Mouse (Mus musculus): ENCODE results near the gene Itga1. TPM values are rescaled to one million over a fixed set of nuclear protein-coding genes. Genes with fewer than 3 reads are reported as not detected.

Itga1 gene
- polyA plus RNA-seq, 1 experiment = 3.3 TPM

DNA sequence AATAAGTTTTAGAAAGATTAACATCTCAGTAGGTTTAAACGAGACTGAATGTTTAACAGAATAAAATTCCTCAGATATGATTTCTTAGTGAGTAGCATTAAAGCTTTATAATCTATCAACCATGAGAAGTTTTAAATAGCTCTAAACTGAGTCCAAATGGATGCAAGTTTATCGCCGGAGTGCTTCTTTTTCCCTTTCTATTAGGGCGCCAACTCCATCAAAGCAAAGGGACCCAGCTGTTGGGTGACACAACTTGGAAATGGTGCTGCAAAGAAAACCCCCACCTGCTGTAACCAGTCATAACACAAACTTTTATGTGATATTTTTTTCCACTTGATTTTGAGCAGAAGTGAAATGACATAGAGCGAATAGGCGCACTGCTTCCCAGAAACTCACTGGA lies 29.4 kb downstream of the Itga1 start:
- no peak overlapping the region for H3K27ac ChIP-seq (ENCODE audit: insufficient read depth, low read length)
- H3K4me3 ChIP-seq (ENCODE audit: insufficient read depth, low read length) = no peak overlapping the region
- no peaks in the 10 kb centered on the region for H3K4me1 ChIP-seq (ENCODE audit: control insufficient read depth, insufficient read depth, low read length)
- TF ChIP-seq POLR2A (IDR thresholded peaks at IDR 0.05; ENCODE audit: extremely low read depth, insufficient read depth, low read length) = no peak
- TF ChIP-seq CTCF (IDR thresholded peaks at IDR 0.05; ENCODE audit: extremely low read depth, insufficient read depth, low read length) = no peak

DNA sequence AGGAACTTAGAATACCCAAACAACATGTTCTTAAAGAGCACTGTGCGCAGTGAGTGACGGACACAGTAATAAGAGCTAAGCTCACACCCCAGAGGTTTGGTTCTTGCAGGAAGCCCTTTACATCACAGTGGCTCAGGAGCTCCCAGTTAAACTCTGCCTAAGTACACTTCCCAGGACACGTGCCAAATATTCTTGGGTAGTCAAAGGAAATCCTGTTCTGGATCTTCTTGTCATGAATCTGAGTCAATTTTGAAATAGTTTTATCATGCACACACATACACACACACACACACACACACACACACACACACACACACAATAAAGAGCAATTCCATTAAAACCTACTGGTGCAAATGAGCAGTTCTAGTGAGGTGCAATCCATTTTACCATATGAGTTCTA lies 30.3 kb downstream of the Itga1 start:
- H3K4me3 ChIP-seq (ENCODE audit: insufficient read depth, low read length) = no peak overlapping the region
- H3K4me1 ChIP-seq (ENCODE audit: control insufficient read depth, insufficient read depth, low read length) = no peaks in the 10 kb centered on the region
- no peak for TF ChIP-seq CTCF (IDR thresholded peaks at IDR 0.05; ENCODE audit: extremely low read depth, insufficient read depth, low read length)
- no peak for TF ChIP-seq POLR2A (IDR thresholded peaks at IDR 0.05; ENCODE audit: extremely low read depth, insufficient read depth, low read length)
- no peak overlapping the region for H3K27ac ChIP-seq (ENCODE audit: insufficient read depth, low read length)

DNA sequence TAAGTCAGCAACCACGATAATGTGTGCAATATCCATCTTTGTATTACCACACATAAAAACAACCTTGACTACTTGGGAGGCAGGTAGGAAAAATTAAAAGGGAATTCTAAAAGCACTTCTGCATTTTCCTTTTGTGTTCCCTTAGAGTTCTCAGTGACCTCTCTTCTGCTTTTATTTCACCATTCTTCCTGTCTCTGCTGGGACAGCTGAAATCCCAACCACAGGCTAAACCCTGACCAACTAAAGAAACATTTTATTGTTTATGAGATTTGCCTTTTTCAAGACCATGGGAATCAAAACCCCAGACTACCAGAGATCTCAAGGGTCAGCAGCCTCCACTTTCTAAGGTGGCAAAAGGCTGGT lies 33.8 kb downstream of the Itga1 start:
- TF ChIP-seq CTCF (IDR thresholded peaks at IDR 0.05; ENCODE audit: extremely low read depth, insufficient read depth, low read length) (no peak), POLR2A (IDR thresholded peaks at IDR 0.05; ENCODE audit: extremely low read depth, insufficient read depth, low read length) (no peak)
- no peaks in the 10 kb centered on the region for H3K4me1 ChIP-seq (ENCODE audit: control insufficient read depth, insufficient read depth, low read length)
- H3K27ac ChIP-seq (ENCODE audit: insufficient read depth, low read length) = no peak overlapping the region
- no peak overlapping the region for H3K4me3 ChIP-seq (ENCODE audit: insufficient read depth, low read length)

DNA sequence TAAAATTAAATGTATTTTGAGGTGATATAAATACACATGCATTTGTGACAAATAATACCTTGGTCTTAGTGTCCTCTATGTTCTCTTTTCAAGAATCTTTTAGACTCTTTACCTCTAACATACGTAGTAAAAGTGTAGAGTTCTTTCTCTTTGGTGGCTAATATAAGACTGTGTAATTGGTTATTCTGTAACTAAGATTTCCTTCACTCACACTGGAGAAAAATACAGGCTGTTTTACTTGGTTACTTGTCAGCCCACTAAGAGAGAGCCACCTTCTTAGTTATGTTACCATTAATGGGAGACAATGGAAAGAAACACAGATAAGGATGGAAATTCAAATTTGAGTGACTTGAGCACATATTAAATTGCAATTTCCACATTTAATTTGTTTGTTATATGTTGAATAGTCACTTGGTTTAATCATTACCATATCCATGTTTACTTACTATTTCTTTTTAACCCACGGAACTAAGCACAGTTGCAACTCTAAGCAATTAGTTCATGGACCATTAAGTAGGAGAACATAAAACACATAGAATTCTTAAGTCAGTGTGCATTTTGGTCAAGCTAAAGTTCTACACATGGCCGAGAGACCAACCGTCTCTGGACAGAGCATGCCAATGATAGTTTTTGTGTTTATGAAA lies 34.3 kb downstream of the Itga1 start:
- H3K4me3 ChIP-seq (ENCODE audit: insufficient read depth, low read length) = no peak overlapping the region
- TF ChIP-seq CTCF (IDR thresholded peaks at IDR 0.05; ENCODE audit: extremely low read depth, insufficient read depth, low read length) (no peak), POLR2A (IDR thresholded peaks at IDR 0.05; ENCODE audit: extremely low read depth, insufficient read depth, low read length) (no peak)
- H3K4me1 ChIP-seq (ENCODE audit: control insufficient read depth, insufficient read depth, low read length) = no peaks in the 10 kb centered on the region
- no peak overlapping the region for H3K27ac ChIP-seq (ENCODE audit: insufficient read depth, low read length)

DNA sequence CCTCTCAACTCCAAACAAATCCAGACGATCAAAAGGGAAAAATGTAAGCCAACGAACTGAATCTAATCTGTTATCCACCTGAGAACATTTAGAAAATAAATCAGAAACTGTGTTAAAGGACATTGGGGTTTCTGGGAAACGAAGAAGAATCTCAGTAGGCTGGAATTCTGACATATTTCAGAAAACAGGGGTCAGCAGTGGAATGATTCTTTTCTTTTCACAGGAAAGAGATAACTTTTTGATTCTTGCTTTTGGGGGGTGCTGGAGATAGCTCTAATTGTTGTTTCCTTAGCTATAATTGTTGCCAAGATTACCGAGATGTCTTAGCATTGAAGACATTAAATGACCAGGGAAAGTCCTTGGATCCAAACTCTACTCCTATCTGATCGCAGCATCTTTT lies 44.2 kb downstream of the Itga1 start:
- Histone ChIP-seq H3K4me1 (ENCODE audit: control insufficient read depth, insufficient read depth, low read length) (no peaks in the 10 kb centered on the region), H3K27ac (ENCODE audit: insufficient read depth, low read length) (no peak overlapping the region), H3K4me3 (ENCODE audit: insufficient read depth, low read length) (no peak overlapping the region)
- TF ChIP-seq POLR2A (IDR thresholded peaks at IDR 0.05; ENCODE audit: extremely low read depth, insufficient read depth, low read length) = no peak
- no peak for TF ChIP-seq CTCF (IDR thresholded peaks at IDR 0.05; ENCODE audit: extremely low read depth, insufficient read depth, low read length)

DNA sequence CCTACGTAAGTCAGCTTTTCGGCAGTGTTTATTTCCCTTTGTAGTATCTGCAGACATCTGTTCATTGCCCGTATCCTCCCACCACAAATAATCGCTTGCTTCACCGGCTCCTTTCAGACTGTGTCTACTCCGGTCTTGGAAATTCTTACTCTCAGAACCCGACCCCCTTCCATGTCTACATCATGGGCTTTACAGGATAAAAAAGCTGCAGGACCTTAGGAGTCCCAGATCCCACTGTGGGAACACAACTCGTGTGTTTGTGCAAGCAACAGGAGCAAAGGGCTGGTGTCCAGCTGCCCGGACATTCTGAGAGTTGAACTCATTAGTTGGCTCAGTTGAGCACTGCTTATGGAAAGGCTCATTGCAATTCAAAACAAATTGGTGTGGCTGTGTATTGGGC lies 47.0 kb downstream of the Itga1 start:
- H3K4me1 ChIP-seq (ENCODE audit: control insufficient read depth, insufficient read depth, low read length) = peaks cover 2% of the 10 kb centered on the region; the same call in 1 of the 2 replicates
- no peak overlapping the region for H3K4me3 ChIP-seq (ENCODE audit: insufficient read depth, low read length)
- H3K27ac ChIP-seq (ENCODE audit: insufficient read depth, low read length) = no peak overlapping the region
- TF ChIP-seq CTCF (IDR thresholded peaks at IDR 0.05; ENCODE audit: extremely low read depth, insufficient read depth, low read length) = no peak
- TF ChIP-seq POLR2A (IDR thresholded peaks at IDR 0.05; ENCODE audit: extremely low read depth, insufficient read depth, low read length) = no peak

DNA sequence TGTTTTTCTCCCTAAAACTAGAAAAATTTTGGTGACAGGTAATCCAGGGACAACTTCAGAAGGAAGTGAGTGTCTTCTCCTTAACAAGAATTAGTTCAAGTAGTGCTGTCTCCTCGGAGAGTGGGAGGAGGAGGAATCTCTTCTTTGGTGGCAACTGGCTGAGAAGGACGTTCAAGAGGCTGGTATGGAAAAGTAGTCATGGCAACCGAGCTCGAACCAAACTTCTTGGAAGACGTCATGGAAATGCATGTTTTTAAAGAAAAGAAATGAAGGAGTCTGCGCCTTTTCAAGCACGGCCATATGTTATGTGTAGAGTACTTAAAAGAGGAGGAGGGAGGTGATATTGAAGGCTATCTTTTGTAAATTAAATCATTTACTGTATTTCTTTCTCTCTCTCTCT lies 49.2 kb downstream of the Itga1 start:
- H3K27ac ChIP-seq (ENCODE audit: insufficient read depth, low read length) = no peak overlapping the region
- peaks cover 2% of the 10 kb centered on the region; the same call in 1 of the 2 replicates for H3K4me1 ChIP-seq (ENCODE audit: control insufficient read depth, insufficient read depth, low read length)
- TF ChIP-seq CTCF (IDR thresholded peaks at IDR 0.05; ENCODE audit: extremely low read depth, insufficient read depth, low read length) = no peak
- TF ChIP-seq POLR2A (IDR thresholded peaks at IDR 0.05; ENCODE audit: extremely low read depth, insufficient read depth, low read length) = no peak
- H3K4me3 ChIP-seq (ENCODE audit: insufficient read depth, low read length) = no peak overlapping the region

DNA sequence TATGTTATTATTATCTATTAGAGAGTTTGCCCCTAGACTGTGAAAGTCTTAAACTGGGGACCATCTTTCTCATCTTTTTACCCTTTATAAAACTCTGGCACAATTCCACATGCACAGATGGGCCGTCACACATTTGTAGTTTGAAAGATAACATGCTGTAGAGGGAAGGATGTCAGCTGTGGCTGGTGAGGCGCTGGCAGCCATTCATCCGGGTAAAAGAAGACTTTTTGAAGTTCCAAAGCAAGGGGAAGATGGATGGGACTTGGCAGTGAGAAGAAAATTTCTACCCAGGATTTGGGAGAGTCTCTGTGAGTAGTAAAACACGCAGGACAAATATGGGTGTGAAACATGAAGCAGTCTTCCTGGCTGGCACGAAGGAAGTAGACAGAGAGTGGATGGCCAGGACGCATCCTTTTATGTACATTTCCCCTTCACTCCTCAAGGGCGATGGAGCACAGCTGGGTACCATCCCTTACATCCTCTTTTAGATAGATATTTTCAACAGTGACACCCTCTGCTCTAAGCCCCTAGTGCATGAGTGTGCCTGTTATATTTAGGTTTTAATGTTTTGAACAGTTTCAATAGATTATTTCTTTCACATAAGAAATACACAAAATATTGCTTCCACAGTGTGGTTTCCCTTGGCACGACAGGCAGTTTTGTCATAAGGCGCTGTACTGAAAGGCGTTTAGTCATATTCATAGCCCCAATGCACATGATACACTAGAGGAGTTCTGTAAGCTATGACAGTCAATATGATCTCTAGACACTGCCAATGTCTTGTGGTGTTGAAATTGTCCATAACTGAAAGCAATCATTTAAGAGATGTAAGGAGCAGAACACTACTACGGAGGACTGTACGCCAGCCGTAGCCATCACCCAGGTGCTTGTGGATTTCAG lies 50.9 kb downstream of the Itga1 start:
- Histone ChIP-seq H3K27ac (ENCODE audit: insufficient read depth, low read length) (no peak overlapping the region), H3K4me3 (ENCODE audit: insufficient read depth, low read length) (no peak overlapping the region), H3K4me1 (ENCODE audit: control insufficient read depth, insufficient read depth, low read length) (peaks cover 2% of the 10 kb centered on the region; the same call in 1 of the 2 replicates)
- no peak for TF ChIP-seq CTCF (IDR thresholded peaks at IDR 0.05; ENCODE audit: extremely low read depth, insufficient read depth, low read length)
- TF ChIP-seq POLR2A (IDR thresholded peaks at IDR 0.05; ENCODE audit: extremely low read depth, insufficient read depth, low read length) = no peak

DNA sequence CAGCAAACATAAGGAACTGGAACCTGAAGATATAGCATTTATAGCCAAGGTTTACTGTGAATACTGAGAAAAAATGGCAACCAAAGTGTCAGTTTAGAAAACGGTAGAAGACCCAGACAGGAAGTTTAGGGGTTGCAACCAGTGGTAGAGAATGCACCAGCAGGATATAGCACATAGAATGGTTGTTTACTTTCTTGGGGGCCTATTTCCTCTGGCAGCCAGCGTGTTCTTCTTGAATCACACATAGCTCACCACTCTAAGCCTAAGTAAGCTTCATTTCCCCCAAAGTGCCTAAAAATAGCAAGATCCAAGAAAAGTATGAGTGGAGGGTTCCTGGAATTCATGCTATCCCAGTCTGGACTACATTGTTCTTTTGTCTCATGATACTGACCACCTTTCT lies 59.1 kb downstream of the Itga1 start:
- Histone ChIP-seq H3K4me1 (ENCODE audit: control insufficient read depth, insufficient read depth, low read length) (no peaks in the 10 kb centered on the region), H3K4me3 (ENCODE audit: insufficient read depth, low read length) (no peak overlapping the region), H3K27ac (ENCODE audit: insufficient read depth, low read length) (no peak overlapping the region)
- no peak for TF ChIP-seq CTCF (IDR thresholded peaks at IDR 0.05; ENCODE audit: extremely low read depth, insufficient read depth, low read length)
- TF ChIP-seq POLR2A (IDR thresholded peaks at IDR 0.05; ENCODE audit: extremely low read depth, insufficient read depth, low read length) = no peak

DNA sequence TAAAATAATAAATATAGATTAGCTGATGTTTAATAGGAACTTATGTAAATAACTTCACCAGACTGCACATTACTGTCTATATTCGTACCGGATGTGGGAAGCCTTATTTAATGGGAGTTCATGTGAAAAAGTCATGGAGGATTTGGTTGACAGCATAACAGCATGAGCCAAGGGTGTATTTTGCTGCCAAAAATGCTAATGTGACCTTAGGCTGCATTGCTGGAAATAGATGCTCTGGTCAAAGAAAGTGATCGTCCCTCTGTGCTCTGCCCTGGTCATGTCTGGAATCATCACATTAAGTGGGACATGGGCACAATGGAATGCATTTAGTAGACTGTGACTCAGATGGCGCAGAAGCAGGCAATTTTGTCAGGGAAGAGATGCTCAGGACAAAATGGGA lies 64.5 kb downstream of the Itga1 start:
- H3K4me1 ChIP-seq (ENCODE audit: control insufficient read depth, insufficient read depth, low read length) = no peaks in the 10 kb centered on the region
- H3K27ac ChIP-seq (ENCODE audit: insufficient read depth, low read length) = no peak overlapping the region
- H3K4me3 ChIP-seq (ENCODE audit: insufficient read depth, low read length) = no peak overlapping the region
- TF ChIP-seq POLR2A (IDR thresholded peaks at IDR 0.05; ENCODE audit: extremely low read depth, insufficient read depth, low read length) (no peak), CTCF (IDR thresholded peaks at IDR 0.05; ENCODE audit: extremely low read depth, insufficient read depth, low read length) (no peak)

Data from cortical plate, adult 2 months (tissue).